Mouse (Mus musculus) spleen, postnatal 14 days (tissue): Measurements from ENCODE around the gene Nudt7.

Experiments used
- DNase-seq, 2 experiments: peaks; one replicate each; pipeline ENCODE4 v3.0.0; 2021 to 2022; ENCODE audit warnings: low spot score in 2 of 2

Gene Nudt7

DNA sequence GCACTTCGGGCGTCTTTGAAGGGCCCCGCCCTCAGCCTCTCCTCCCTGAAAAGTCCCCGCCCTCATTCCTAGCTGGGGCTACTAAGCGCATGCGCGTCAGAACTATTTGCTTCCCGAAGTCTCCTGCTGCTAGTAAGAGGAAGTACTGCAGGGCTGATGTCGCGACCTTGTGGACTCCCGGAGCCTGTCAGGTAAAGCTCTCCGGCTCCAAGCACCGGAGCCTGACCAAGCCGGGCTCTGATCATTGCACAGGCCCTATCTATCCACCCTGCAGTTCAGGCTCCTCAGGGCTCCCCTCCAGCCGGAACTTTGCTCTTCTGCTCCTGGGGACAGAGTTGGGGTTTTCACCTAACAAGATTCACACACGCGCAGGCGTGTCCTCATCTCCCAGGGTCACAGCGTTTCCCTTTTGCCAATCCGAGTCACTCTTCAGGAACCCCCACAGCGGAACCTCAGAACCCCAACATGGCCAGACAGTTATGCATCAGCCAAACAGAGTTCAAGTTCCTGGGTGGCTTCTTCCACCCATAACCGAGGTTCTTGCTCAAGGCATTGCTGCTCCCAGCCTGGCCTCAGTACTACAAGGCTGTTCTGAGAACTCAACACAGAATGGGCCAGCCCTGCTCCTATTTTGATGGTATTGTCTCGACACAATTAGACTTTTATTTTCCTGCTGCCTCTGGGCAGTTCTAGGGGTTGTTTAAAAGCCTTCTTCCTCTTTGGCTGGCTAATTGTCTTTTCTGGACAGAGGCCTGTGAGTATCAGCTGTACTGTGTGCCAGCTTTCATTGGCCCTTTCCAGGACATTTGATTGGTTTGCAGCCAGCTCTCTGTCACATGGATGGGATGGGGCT is at the start of gene Nudt7:
Nudt7 (plus strand) TSS at position 48 of the 853 bp plus-strand sequence.
- DNase-seq = peak; percentile 74

DNA sequence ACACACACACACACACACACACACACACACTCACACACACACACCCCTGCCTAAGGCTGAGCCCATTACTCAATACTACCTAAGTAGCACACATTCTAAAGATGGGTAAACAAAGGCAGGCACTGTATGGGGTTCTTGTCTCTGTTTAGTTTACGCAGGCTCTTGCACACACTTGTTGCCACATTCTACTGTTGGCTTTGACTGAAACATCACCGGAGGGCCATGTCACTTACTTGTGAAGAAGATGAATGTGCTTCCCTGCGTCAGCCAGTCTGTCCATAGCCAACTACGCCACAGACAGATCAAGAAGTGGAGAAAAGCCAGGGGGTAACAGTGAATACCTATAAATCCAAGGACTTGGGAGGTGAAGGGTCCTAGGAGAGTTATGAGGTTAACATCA is 45.4 kb upstream of the Nudt7 start:
- no peak for DNase-seq

DNA sequence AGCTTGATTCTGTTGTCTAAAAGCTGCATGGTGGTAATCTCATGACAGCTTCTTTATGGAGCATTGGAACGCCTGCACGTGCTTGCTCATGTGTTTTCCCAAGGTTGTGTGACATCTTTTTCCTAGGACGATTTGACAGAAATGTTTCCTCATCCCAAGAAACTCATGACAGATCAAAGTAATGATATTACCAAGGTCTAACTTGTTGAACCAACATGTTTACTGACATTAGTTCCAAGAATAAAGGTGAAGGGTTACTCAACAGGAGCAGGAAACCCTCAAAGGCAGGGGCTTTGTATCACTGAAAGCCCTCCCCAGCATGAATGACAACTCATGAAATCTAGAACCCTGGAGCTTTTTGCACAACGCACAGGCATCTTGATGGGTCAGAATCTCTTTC is 42.6 kb upstream of the Nudt7 start:
- no peak for DNase-seq

DNA sequence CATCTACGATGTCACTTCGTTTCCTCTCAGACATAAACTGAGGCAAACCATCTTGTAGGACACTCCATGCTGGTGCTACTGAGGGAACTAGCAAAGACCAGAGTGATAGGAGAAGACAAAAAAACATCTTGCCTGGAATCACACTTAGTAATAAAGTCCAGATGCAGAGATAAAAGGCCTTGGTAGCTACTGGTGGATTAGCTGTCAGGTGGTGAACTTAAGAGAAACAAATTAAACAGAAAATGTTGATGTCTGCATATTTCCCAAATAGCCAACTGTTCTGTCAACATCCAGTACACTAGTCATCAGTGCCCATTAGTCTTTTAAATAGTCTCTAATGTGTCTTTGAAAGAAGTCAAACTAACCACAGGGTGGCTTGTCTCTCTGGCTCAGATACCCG is 40.0 kb upstream of the Nudt7 start:
- no peak for DNase-seq

DNA sequence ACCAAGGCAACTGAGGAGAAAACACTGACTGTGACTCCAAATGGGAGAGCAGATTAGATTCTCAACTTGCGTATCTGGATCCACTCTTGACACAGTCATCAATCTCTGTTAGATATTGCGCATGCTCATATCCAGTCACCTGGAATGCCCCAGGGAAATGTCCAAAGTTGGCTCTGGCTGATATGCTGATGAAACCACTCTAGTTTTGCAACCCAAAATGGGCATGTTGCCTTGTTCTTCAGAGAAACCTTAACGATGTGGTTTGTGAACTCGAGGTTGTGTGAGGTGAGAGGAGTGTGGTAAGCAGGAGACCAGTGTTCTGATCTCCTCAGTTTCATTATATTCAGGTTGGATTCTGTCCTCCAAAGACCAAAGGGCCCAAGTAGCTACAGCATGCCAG is 38.8 kb upstream of the Nudt7 start:
- no peak for DNase-seq

DNA sequence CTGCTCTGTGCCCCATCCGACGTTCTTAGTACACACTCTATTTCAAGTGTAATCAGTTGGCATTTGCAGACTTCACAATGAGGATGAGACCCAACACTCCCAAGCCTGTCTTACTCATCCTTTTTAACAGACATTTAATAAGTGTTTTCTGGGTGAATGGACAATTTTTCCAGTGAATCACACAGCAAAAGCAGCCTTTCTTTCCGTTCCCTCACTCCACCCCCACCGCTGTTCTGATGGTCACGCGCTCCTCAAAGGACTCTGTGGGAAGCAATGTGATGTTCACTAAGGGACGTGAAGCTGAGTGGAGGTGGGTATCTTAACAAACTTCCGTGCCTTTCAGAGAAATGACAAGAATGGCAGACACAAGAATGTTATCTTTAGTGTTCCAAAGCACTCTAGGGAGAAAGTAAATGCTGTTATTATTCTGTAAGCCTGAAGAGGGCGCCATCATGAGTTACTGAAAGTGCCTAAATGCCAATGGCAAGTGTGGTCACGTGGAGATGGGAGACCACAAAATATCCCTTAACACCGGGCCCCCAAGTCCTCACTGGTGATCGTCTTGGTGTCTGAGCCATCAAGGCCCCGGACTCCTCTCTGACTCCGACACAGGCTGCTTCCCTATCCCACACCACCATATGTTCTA is 32.7 kb upstream of the Nudt7 start:
- no peak for DNase-seq

DNA sequence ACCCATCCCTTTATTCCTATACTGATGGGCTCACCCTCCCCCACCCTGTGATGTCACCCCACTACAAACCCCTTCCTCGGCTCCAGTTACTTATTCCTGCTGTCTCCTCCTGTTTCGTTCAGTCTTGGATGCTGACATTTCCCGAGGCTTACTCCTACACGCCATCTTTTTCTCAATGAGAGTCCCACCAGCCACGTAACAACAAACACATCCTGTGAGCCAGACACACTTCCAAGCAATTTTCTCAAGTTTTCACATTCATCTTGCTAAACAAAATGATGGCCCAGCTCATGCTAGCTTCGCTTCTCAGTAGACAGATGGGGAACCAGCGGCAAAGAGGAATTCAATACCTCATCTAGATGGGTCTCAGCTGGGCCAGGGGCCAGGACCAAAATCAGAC is 30.0 kb upstream of the Nudt7 start:
- no peak for DNase-seq

DNA sequence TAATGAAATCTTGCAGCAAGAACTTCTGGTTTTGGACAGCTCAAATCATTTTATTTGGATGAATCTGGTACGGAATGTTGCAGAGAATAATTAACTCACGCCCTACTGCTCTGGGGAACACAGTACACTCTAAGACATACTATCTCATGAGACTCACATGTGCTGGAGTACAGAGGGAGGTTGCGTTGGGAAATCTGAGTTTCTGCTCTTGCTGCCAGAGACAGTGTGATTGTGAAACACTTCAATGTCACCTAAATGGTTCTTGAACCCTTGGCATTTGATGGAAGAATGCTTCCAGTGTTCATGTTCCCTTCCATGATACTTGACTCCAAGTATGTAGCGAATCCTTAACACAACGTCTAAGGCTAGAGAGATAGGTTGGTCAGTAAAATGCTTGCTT is 27.4 kb upstream of the Nudt7 start:
- no peak for DNase-seq

DNA sequence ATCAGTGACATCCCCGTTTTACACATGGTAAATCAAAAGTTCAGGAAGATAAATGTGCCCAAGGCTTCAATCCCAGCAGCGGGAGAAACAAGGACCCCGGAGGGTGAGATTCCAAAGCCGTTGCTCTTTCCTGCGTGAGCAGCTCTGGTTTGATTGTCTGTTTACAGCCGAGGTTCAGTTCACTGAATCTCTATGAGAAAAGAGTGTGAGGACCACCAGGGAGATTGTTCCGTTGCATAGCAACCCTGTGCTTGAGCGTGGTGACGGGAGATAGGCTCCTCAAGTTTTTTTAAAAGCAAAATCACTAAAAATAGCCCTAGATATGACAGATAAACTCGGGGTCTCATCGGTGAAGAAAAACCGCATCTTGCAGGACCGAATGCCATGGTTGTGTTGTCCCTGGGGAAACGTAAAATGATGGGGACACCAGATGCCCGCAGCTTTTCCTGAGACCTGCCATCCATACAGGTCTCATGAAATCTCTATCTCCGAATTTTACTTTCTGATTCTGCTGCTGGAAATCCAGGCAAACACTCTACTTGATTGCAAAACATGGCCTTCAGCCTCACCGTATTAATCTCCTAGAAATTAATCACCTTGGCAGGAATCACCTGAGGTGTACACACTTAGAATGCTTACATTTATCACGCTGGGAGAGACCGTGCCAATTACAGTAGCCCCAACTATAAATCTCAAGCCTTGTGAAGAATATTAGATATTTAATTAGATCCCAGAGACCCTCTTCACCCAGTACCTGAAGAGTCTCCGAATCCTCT is 23.8 kb upstream of the Nudt7 start:
- DNase-seq = no peak

DNA sequence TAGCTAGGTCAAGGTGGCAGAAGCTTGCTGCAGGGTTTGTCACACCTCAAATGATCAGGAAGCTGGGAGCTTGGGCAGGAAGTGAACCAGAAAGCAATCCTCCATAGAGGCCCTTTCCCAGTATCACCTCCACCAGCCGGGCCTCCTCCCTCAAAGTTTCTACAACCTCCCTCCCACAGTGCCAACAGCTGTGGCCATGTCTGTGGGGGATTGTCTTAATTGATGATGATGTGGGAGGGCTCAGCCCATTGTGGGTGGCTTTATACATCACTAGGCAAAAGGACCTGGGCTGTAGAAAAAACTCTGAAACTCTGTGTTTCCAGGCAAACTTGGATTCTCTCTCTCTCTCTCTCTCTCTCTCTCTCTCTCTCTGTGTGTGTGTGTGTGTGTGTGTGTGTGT is 18.3 kb upstream of the Nudt7 start:
- no peak for DNase-seq

DNA sequence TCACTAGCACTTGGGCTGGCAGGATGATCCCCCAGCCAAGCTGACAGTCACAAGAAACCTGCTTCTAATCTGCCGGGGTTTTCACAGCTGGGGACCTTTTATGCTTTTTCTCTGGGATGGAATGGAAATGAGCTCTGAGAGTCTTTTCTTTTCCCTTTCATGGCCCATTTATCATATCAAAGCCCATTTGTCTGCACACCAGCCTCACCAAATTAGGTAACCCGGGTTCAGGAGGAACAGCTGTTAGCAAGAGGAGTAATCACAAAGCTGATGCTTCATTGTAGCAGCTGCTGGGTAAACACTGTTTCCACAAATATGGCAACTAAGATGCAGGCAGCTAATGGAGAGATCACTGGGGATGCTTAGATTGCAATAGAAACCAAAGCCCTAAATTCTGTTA is 17.3 kb upstream of the Nudt7 start:
- DNase-seq = no peak

DNA sequence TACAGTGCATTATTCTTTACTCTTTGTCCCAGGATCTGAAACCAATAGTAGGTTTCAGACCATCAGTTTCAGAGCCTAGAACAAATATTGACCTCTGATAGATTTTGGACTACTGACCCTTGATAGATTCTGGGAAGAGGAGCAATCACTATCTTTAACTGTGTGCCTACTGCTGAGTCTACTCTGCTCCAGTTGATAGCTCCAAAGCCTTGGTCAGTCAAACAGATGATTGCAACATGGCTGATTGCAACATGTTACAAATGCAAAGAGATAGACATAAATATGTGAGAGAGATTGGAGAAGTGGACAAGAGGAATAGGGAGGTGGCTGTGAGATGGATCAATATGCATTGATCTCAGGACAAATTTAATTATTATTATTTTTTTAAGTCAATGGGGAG is 15.9 kb upstream of the Nudt7 start:
- no peak for DNase-seq

DNA sequence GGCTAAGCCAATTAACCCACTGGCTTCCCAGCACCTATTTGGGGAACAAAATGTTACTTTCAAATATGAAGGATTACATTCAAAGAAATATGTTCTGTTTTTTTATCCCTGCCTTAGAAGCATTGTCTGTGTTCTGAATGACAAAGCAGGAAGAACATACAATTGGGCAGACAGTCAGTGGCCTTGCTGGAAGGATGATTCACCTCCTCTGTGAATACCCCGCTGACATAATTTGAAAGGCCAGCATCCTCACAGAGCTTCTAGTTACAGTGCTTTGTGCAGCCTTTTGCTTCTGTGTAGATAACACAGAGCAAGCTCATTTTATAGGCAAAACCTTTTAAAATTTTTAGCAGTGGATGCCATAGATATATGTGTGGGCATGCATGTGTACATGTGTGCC is 11.6 kb upstream of the Nudt7 start:
- DNase-seq = no peak

DNA sequence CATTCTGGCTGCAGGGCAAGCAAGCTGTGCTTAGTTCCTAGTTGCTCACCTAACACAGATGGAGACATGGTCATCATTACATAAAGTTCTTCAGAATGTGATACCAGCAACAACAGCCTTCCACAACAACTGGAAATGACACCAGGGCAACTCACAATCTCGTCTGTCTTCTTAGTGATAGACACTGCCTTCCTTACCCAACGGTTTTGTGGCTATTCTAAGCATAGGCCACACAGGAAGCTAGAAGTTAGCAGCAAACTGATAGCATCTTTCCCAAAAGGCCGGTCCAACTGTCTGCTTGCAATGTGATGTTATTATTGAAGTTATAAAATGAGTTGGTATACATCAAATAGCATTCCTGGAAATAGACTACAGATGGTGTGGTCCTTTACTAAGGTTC is 9.7 kb upstream of the Nudt7 start:
- DNase-seq = no peak

DNA sequence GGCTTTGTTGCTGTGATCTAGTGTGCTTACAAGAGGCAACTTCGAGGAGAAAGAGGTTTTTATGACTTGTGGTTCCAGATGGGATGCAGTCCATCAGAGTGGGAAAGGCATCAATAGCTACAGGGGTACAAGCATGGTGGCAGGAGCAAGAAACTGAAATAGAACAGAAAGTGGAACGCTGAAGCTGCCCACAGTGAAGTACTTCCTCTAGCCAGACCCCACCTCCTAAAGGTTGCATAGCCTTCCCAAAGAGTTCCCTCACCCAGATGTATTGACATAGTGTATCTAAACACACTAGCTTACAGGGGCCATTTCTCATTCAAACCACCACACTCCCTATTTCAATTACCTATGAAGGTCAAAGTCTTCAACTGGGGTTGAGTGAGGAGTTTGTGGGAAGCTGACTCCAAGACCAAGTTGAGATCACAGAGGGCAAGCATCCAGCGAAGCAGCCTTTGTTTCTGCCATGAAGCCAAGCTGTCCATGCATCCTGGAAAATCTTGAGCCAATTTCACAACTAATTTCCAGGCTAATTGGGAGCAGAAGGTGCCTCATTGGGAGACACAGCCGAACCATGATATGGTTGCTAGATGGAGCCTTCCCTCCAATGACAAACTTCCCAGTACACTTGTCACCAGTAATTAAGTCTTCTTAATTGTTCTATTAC is 9.1 kb upstream of the Nudt7 start:
- no peak for DNase-seq

DNA sequence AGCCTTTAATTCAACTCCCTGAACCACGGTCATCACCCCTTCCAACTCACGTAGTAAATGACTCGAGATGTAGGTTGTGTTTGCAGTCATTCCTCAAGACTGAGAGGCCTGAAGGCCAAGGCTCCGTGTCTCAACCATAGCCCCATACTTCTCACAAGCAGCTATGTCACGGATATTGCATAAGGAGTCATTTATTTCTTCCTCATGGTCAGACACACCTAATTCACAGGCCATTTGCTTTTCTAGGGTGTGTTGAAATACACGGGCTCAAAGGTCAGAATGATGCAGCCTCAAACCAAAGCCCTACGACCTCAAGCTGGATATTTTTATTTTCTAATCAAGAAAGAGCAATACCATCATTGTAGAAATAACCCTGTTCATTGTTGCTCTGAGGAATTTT is 2.5 kb upstream of the Nudt7 start:
- no peak for DNase-seq

DNA sequence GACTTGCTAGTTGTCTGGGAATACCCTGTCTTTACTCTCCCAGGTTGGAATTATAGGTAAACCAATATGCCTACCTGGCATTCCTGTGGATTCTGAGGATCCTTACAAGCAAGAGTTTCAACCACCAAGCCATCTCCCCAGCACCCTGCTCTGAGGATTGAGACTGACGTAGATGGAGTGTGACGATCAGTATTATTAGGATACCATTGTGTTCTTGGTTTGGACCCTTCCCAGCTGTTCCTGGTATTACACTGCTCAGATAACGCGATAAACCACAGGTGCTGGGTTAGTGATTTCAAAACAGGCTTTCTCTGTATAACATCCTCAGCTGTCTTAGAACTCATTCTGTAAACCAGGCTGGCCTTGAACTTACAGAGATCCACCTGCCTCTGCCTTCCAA is 1.9 kb upstream of the Nudt7 start:
- no peak for DNase-seq

DNA sequence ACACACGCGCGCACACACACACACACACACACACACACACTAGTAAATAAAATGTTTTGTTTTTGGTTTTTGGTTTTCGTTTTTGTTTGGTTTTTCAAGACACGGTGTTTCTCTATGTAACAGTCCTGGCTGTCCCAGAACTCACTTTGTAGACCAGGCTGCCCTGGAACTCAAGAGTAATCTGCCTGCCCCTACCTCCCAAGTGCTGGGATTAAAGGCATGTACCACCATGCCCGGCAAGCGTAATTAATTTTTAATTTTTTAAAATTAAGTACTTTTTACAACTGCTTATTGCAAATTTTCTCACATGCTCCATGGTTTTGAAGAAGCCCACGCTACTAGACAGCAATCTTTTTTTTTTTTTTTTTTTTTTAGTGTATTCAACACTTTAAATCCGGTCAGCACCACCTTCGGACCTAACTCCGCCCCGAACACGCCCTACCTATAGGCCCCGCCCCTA is 277 bp upstream of the Nudt7 start:
- no peak for DNase-seq

DNA sequence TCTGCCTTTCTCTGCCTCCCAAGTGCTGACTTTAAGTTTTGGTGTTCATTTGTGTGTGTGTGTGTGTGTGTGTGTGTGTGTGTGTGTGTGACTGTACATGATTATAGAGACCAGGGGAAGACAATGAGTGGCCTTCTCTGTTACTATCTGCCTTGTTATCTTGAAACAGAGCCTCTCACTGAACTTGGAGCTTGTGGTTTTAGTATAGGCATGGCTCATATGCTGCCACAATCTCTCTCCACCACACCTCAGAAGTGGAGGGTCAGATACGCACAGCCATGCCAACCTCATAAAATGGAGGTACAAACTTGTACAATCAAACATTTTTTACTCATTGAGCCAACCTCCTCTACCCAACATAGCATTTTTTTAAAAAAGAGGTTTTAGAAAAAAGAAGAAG is 3.4 kb downstream of the Nudt7 start:
- no peak for DNase-seq

DNA sequence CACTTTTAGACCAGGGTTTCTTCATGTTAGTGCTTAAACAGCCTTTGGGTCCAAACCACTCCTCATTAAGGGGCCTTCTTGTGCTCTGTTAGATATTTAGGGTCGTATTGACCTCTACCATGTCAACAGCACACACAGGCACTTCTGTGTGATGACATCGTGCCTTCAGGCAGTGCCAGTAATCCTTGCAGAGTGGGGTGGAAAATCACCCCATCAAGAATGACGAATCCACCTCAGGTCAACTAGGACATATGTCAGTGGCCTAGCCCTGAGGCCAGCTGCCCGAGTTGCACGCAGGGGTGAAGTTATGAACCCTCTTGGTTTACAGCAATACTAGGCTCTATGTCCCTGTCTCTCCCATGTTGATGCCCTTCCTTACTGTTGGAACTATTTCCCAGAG is 3.8 kb downstream of the Nudt7 start:
- DNase-seq = no peak

DNA sequence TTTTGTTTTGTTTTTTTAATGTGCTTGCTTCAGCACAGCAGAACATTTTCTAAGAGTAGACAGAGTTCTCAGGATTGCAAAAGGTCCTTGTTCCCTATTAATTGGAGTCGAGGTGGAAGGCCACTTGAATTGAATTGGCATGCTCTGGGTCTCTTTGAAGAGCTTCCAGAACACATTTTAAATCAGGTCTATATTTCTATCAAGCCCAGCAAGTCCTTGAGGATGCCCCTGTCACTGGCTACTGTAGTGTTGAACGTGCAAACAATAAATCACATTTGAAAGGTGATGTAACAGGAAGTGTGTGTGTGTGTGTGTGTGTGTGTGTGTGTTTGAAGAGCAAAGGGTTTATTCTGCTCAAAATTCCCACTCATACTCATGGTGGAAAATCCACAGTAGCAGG is 7.1 kb downstream of the Nudt7 start:
- no peak for DNase-seq

DNA sequence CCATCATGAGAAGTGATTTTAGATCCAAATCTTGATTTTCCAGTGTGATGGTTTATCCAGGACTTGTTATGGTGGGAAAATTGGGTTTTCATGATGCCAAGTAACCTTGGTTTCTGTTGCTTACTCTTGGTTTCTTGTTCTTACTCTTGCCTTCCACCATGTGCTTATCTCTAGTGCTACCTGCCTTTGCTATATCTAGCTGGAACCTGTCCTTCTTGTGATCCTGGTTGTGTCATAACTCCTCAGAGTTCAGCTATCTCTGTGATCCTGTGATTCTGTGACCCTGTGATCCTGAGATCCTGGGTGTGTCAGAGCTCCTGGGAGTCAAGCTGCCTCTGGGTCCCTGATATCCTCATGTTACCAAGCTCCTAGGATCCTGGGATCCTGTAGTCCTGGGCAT is 8.8 kb downstream of the Nudt7 start:
- DNase-seq = no peak
